Mouse (Mus musculus): Measurements from ENCODE around the gene Hpd. TPM values are rescaled to one million over a fixed set of nuclear protein-coding genes. Genes with fewer than 3 reads are reported as not detected.

Hpd gene
- polyA plus RNA-seq, 1 experiment from 2014 or later, result not detected

- Histone ChIP-seq H3K27me3 (replicated peaks; ENCODE audit: control insufficient read depth, insufficient read depth, low read length) (no peaks in the 10 kb centered on the region), H3K9ac (ENCODE audit: low read depth, low read length) (no peak overlapping the region), H3K9me3 (ENCODE audit: control insufficient read depth, low read length) (no peaks in the 10 kb centered on the region), H3K4me1 (ENCODE audit: control insufficient read depth, insufficient read depth, low read length) (no peaks in the 10 kb centered on the region), H3K36me3 (ENCODE audit: control insufficient read depth, insufficient read depth, low read length) (peaks cover 12% of the 10 kb centered on the region), H3K4me2 (ENCODE audit: low read depth, low read length) (no peak overlapping the region), H3K4me3 (ENCODE audit: low read depth, low read length) (no peak overlapping the region), H3K27ac (replicated peaks; ENCODE audit: low read depth, low read length) (no peak overlapping the region)
- DNase-seq (ENCODE audit: low spot score), result no peak
- WGBS, result 86% methylated on average over 6 of the region's 6 CpGs
- no peak for ATAC-seq (ENCODE audit: low read depth)
Observed at GRCm38 (mm10) chr5:123125105-123125504, 57.4 kb downstream of the Hpd start.

GRCm38 (mm10) chr5:123122181-123122580 is 60.3 kb downstream of the Hpd start:
- Histone ChIP-seq H3K36me3 (ENCODE audit: control insufficient read depth, insufficient read depth, low read length) (peaks cover 16% of the 10 kb centered on the region), H3K9me3 (ENCODE audit: control insufficient read depth, low read length) (no peaks in the 10 kb centered on the region), H3K9ac (ENCODE audit: low read depth, low read length) (no peak overlapping the region), H3K4me3 (ENCODE audit: low read depth, low read length) (no peak overlapping the region), H3K27ac (replicated peaks; ENCODE audit: low read depth, low read length) (no peak overlapping the region), H3K4me1 (ENCODE audit: control insufficient read depth, insufficient read depth, low read length) (no peaks in the 10 kb centered on the region), H3K27me3 (replicated peaks; ENCODE audit: control insufficient read depth, insufficient read depth, low read length) (no peaks in the 10 kb centered on the region), H3K4me2 (ENCODE audit: low read depth, low read length) (no peak overlapping the region)
- no peak for ATAC-seq (ENCODE audit: low read depth)
- no peak for DNase-seq (ENCODE audit: low spot score)
- 81% methylated on average over 4 of the region's 4 CpGs for WGBS

Other genes with a start within 250 kb of the Hpd start
- gene Kdm2b, start 192.9 kb downstream of the Hpd start, polyA plus RNA-seq (2014; fragmentation: Nextera tagmentation; extraction: Ambion mirVana), result 30.1 and 31.0 TPM in 2 replicates
- 19.5 and 20.8 TPM in 2 replicates for gene Orai1, start 167.7 kb downstream of the Hpd start, polyA plus RNA-seq (2014; fragmentation: Nextera tagmentation; extraction: Ambion mirVana)
- 0.34 and 3.6 TPM in 2 replicates for gene Morn3, start 135.7 kb downstream of the Hpd start, polyA plus RNA-seq (2014; fragmentation: Nextera tagmentation; extraction: Ambion mirVana)
- 16.8 and 17.6 TPM in 2 replicates for gene Tmem120b, start 114.3 kb downstream of the Hpd start, polyA plus RNA-seq (2014; fragmentation: Nextera tagmentation; extraction: Ambion mirVana)
- 4.1 and 5.2 TPM in 2 replicates for gene Rhof, start 50.0 kb downstream of the Hpd start, polyA plus RNA-seq (2014; fragmentation: Nextera tagmentation; extraction: Ambion mirVana)
- gene Setd1b, start 40.5 kb downstream of the Hpd start, polyA plus RNA-seq (2014; fragmentation: Nextera tagmentation; extraction: Ambion mirVana), result 9.8 and 9.9 TPM in 2 replicates
- 49.5 and 58.1 TPM in 2 replicates for gene Psmd9, start 13.3 kb downstream of the Hpd start, polyA plus RNA-seq (2014; fragmentation: Nextera tagmentation; extraction: Ambion mirVana)
- gene Wdr66, start 69.4 kb upstream of the Hpd start, polyA plus RNA-seq (2014; fragmentation: Nextera tagmentation; extraction: Ambion mirVana), result 2.5 and 3.2 TPM in 2 replicates
- 19.1 and 19.7 TPM in 2 replicates for gene Bcl7a, start 161.1 kb upstream of the Hpd start, polyA plus RNA-seq (2014; fragmentation: Nextera tagmentation; extraction: Ambion mirVana)
- 17.7 and 18.8 TPM in 2 replicates for gene Mlxip, start 212.1 kb upstream of the Hpd start, polyA plus RNA-seq (2014; fragmentation: Nextera tagmentation; extraction: Ambion mirVana)

Data from embryonic facial prominence, embryonic 14.5 days (tissue).